Mouse (Mus musculus) large intestine, adult 2 months (tissue): ENCODE measurements around the gene Braf. TPM values are rescaled to one million over a fixed set of nuclear protein-coding genes. Genes with fewer than 3 reads are reported as not detected.
A peak's percentile ranks its signal among the peaks of the same experiment; 100 is the strongest.

ENCODE experiments used
- DNase-seq: peaks from one replicate; pipeline ENCODE4 v3.0.0-alpha.2; 2012; ENCODE audit warnings: low read depth, low spot score
- WGBS: fragments of 180-500 bp; shearing (Covaris S2); methylation state at CpG from one replicate; pipeline ENCODE4 v1.1.7; 2018; 5-methylcytosine and 5-hydroxymethylcytosine counted together
- polyA plus RNA-seq: library from polyadenylated mRNA; depleted of rRNA; stranded (reverse); fragments of >200 nt; gene quantifications from 2 replicates; pipeline ENCODE4 v1.2.3, GENCODE M21; 2012; rRNA removed

Braf gene
- polyA plus RNA-seq, 1 experiment = 2.0 TPM

GRCm38 (mm10) chr6:39562166-39563015 is 162.9 kb downstream of the Braf start:
- WGBS = 16% methylated on average over 23 of the region's 23 CpGs
- DNase-seq = peak; percentile 88

GRCm38 (mm10) chr6:39559276-39559939 is 165.9 kb downstream of the Braf start:
- DNase-seq = no peak
- WGBS = 66% methylated on average over 6 of the region's 6 CpGs

- WGBS = 4% methylated on average over 48 of the region's 50 CpGs
Measured at GRCm38 (mm10) chr6:39557723-39558261, 167.5 kb downstream of the Braf start, which contains the start of gene Dennd2a. Gene Dennd2a (minus strand): TSS chr6:39557867.

GRCm38 (mm10) chr6:39556900-39557659 is 168.2 kb downstream of the Braf start:
- WGBS = 1% methylated on average over 51 of the region's 54 CpGs
- DNase-seq = no peak

More at GRCm38 (mm10) chr6:39557723-39558261, 167.5 kb downstream of the Braf start, which contains the start of gene Dennd2a:
- DNase-seq = no peak

- DNase-seq = no peak
- WGBS = 81% methylated on average over 2 of the region's 2 CpGs
Measured at GRCm38 (mm10) chr6:39555648-39555945, 169.7 kb downstream of the Braf start.

GRCm38 (mm10) chr6:39554888-39555647 is 170.2 kb downstream of the Braf start:
- no peak for DNase-seq
- WGBS = 70% methylated on average over 12 of the region's 12 CpGs

Other genes with a start within 250 kb of the Braf start
- 3.5 and 4.5 TPM in 2 replicates for gene Dennd2a, start 167.6 kb downstream of the Braf start, polyA plus RNA-seq
- gene Adck2, start 151.6 kb downstream of the Braf start, polyA plus RNA-seq = 11.5 and 12.8 TPM in 2 replicates
- gene Gm42420, start 139.7 kb downstream of the Braf start, polyA plus RNA-seq = 2.6 and 3.6 TPM in 2 replicates
- 301 and 321 TPM in 2 replicates for gene Ndufb2, start 132.9 kb downstream of the Braf start, polyA plus RNA-seq
- 73.0 and 81.6 TPM in 2 replicates for gene Mrps33, start 85.5 kb upstream of the Braf start, polyA plus RNA-seq
- 0.33 and 0.52 TPM in 2 replicates for gene Tmem178b, start 147.8 kb upstream of the Braf start, polyA plus RNA-seq